13 mouse cellular contexts compared by ENCODE assay signal in genomic region chr2:33874856-33875576, GRCm38 (mm10). TPM values are rescaled to one million over a fixed set of nuclear protein-coding genes. Genes with fewer than 3 reads are reported as not detected.
DNase-seq lines count a peak whose midpoint lies in the region; ATAC-seq and TF ChIP-seq lines count a peak whose summit lies in the region.
"Had no signal": no experiment of that assay in that cellular context is flagged by ENCODE, and none has a peak within 500 bp of the region (broad histone marks: within the 10 kb centered on the region; RNA-seq: fewer than 3 reads in every experiment).

No protein-coding gene starts in this region.

- no peak for ATAC-seq in lung, embryonic 14.5 days (ENCODE audit: insufficient read depth)
- ATAC-seq in forebrain, embryonic 13.5 days, result no peak
- ATAC-seq in hindbrain, embryonic 15.5 days (ENCODE audit: low FRiP score, low read depth), result no peak
- no peak for ATAC-seq in midbrain, embryonic 14.5 days (ENCODE audit: low FRiP score, low TSS enrichment)

- TF ChIP-seq CTCF in lung, embryonic 14.5 days (IDR thresholded peaks at IDR 0.05; ENCODE audit: low read depth), result no peak
- TF ChIP-seq CTCF in lung, adult 2 months (IDR thresholded peaks at IDR 0.05; ENCODE audit: insufficient read depth, low read length), result no peak

- no peak for DNase-seq in lung, embryonic 14.5 days
- no peak for DNase-seq in lung, adult 2 months
- DNase-seq in midbrain, embryonic 14.5 days, result no peak
- no peak for DNase-seq in cerebellum, adult 18-20 months
- DNase-seq in kidney, adult 8-10 months, result no peak
- no peak for DNase-seq in right cerebral cortex, adult 2 months (ENCODE audit: low spot score in 2 of 2)
- DNase-seq: adrenal gland, postnatal 14 days; cerebellum, adult 11 months; left cerebral cortex, postnatal 4 days had no signal

- no peaks in the 10 kb centered on the region for H3K27me3 ChIP-seq in lung, embryonic 14.5 days (ENCODE audit: insufficient read depth, low read length)
- H3K27me3 ChIP-seq in forebrain, embryonic 13.5 days, result no peaks in the 10 kb centered on the region
- H3K27me3 ChIP-seq in hindbrain, embryonic 15.5 days, result no peaks in the 10 kb centered on the region
- H3K27me3 ChIP-seq in midbrain, embryonic 14.5 days (ENCODE audit: control insufficient read depth, insufficient read depth, low read length), result no peaks in the 10 kb centered on the region
- H3K27me3 ChIP-seq: embryonic facial prominence, embryonic 12.5 days had no signal

- no peak overlapping the region for H3K9ac ChIP-seq in lung, embryonic 14.5 days
- H3K9ac ChIP-seq in forebrain, embryonic 13.5 days, result peak overlapping the region; percentile 43
- no peak overlapping the region for H3K9ac ChIP-seq in hindbrain, embryonic 15.5 days
- no peak overlapping the region; the same call in 1 of the 2 replicates for H3K9ac ChIP-seq in midbrain, embryonic 14.5 days (replicated peaks; ENCODE audit: low read length)
- H3K9ac ChIP-seq: embryonic facial prominence, embryonic 12.5 days had no signal

- peaks cover 45% of the 10 kb centered on the region for H3K4me1 ChIP-seq in lung, embryonic 14.5 days (ENCODE audit: insufficient read depth)
- peaks cover 46% of the 10 kb centered on the region for H3K4me1 ChIP-seq in lung, adult 2 months (ENCODE audit: control insufficient read depth, insufficient read depth, low read length)
- peaks cover 56% of the 10 kb centered on the region for H3K4me1 ChIP-seq in forebrain, embryonic 13.5 days
- peaks cover 63% of the 10 kb centered on the region for H3K4me1 ChIP-seq in hindbrain, embryonic 15.5 days (replicated peaks)
- peaks cover 56% of the 10 kb centered on the region for H3K4me1 ChIP-seq in midbrain, embryonic 14.5 days (ENCODE audit: control insufficient read depth, insufficient read depth, low read length)

- peak overlapping the region; percentile 25; the same call in 1 of the 2 replicates for H3K4me2 ChIP-seq in lung, embryonic 14.5 days
- H3K4me2 ChIP-seq in forebrain, embryonic 13.5 days, result no peak overlapping the region
- no peak overlapping the region for H3K4me2 ChIP-seq in hindbrain, embryonic 15.5 days
- H3K4me2 ChIP-seq in midbrain, embryonic 14.5 days (ENCODE audit: low read length), result no peak overlapping the region
- H3K4me2 ChIP-seq: embryonic facial prominence, embryonic 12.5 days had no signal

- 60% methylated on average over 10 of the region's 10 CpGs for WGBS in lung, embryonic 14.5 days
- WGBS in lung, adult 2 months, result 68% methylated on average over 10 of the region's 10 CpGs
- 65% methylated on average over 10 of the region's 10 CpGs for WGBS in forebrain, embryonic 13.5 days
- WGBS in hindbrain, embryonic 15.5 days, result 60% methylated on average over 10 of the region's 10 CpGs
- 58% methylated on average over 10 of the region's 10 CpGs for WGBS in midbrain, embryonic 14.5 days

- no peaks in the 10 kb centered on the region; the same call in 1 of the 2 replicates for H3K9me3 ChIP-seq in lung, embryonic 14.5 days (ENCODE audit: low read depth, low read length)
- peaks cover 3% of the 10 kb centered on the region; the same call in 1 of the 2 replicates for H3K9me3 ChIP-seq in forebrain, embryonic 13.5 days (replicated peaks)
- H3K9me3 ChIP-seq in hindbrain, embryonic 15.5 days, result no peaks in the 10 kb centered on the region
- H3K9me3 ChIP-seq in midbrain, embryonic 14.5 days (ENCODE audit: control insufficient read depth, low read length), result no peaks in the 10 kb centered on the region
- H3K9me3 ChIP-seq: embryonic facial prominence, embryonic 12.5 days had no signal

- H3K4me3 ChIP-seq in lung, embryonic 14.5 days (ENCODE audit: low read depth, low read length), result no peak overlapping the region
- no peak overlapping the region for H3K4me3 ChIP-seq in lung, adult 2 months (replicated peaks; ENCODE audit: extremely low read depth, low read depth, low read length)
- no peak overlapping the region for H3K4me3 ChIP-seq in forebrain, embryonic 13.5 days
- H3K4me3 ChIP-seq in hindbrain, embryonic 15.5 days, result no peak overlapping the region
- no peak overlapping the region for H3K4me3 ChIP-seq in midbrain, embryonic 14.5 days (replicated peaks; ENCODE audit: low read depth, low read length)
- H3K4me3 ChIP-seq: embryonic facial prominence, embryonic 12.5 days; heart, adult 2 months had no signal

- peaks cover 30% of the 10 kb centered on the region for H3K36me3 ChIP-seq in lung, embryonic 14.5 days (ENCODE audit: insufficient read depth)
- peaks cover 42% of the 10 kb centered on the region for H3K36me3 ChIP-seq in forebrain, embryonic 13.5 days (ENCODE audit: poor library complexity, severe bottlenecking)
- peaks cover 19% of the 10 kb centered on the region for H3K36me3 ChIP-seq in hindbrain, embryonic 15.5 days
- H3K36me3 ChIP-seq in midbrain, embryonic 14.5 days (ENCODE audit: control insufficient read depth, insufficient read depth, low read length), result peaks cover 39% of the 10 kb centered on the region

- TF ChIP-seq POLR2A in lung, adult 2 months (IDR thresholded peaks at IDR 0.05; ENCODE audit: borderline replicate concordance, extremely low read depth, low read depth, low read length), result no peak

- H3K27ac ChIP-seq in lung, embryonic 14.5 days (ENCODE audit: low read depth), result peak overlapping the region; percentile 94
- H3K27ac ChIP-seq in forebrain, embryonic 13.5 days, result peak overlapping the region; percentile 99
- peak overlapping the region; percentile 95 for H3K27ac ChIP-seq in hindbrain, embryonic 15.5 days (replicated peaks)
- peak overlapping the region; percentile 98 for H3K27ac ChIP-seq in midbrain, embryonic 14.5 days (replicated peaks; ENCODE audit: low read depth, low read length)
- H3K27ac ChIP-seq: heart, adult 2 months had no signal

RNA-seq across cellular contexts. Expression of gene Mvb12b, which starts 12.7 kb away (rescaled TPM):
- 20.7 and 24.8 TPM in 2 replicates for polyA plus RNA-seq in lung, embryonic 14.5 days (2014; fragmentation: Nextera tagmentation; extraction: Ambion mirVana)
- polyA plus RNA-seq in lung, adult 2 months (2012; rRNA removed), result 47.0 and 49.9 TPM in 2 replicates
- 61.3 and 63.9 TPM in 2 replicates for polyA plus RNA-seq in forebrain, embryonic 13.5 days (2015; fragmentation: Nextera tagmentation; extraction: Ambion mirVana)
- polyA plus RNA-seq in hindbrain, embryonic 15.5 days (2015; fragmentation: Nextera tagmentation; extraction: Ambion mirVana), result 66.2 and 68.6 TPM in 2 replicates
- 47.9 and 60.2 TPM in 2 replicates for polyA plus RNA-seq in midbrain, embryonic 14.5 days (2014; fragmentation: Nextera tagmentation; extraction: Ambion mirVana)
